Mouse (Mus musculus): Measurements from ENCODE around the gene Ccdc96.

Ccdc96 gene

GRCm38 (mm10) chr5:36526921-36527320, 42.5 kb downstream of the Ccdc96 start:
- DNase-seq: no peak

- no peak for DNase-seq
These were observed 45.3 kb downstream of the Ccdc96 start for GRCm38 (mm10) chr5:36529698-36530097.

GRCm38 (mm10) chr5:36530129-36530751, 45.9 kb downstream of the Ccdc96 start:
- peak; percentile 95 to 96 for DNase-seq

- DNase-seq: no peak
These were observed 50.2 kb downstream of the Ccdc96 start for GRCm38 (mm10) chr5:36534455-36535030.

- DNase-seq: no peak
These were observed 51.2 kb downstream of the Ccdc96 start for GRCm38 (mm10) chr5:36535438-36536176.

GRCm38 (mm10) chr5:36536424-36536823, 52.0 kb downstream of the Ccdc96 start:
- DNase-seq: no peak
